Mouse (Mus musculus) left cerebral cortex, postnatal 14 days (tissue): ENCODE measurements around the gene Klrg1. TPM values are rescaled to one million over a fixed set of nuclear protein-coding genes. Genes with fewer than 3 reads are reported as not detected.

Experiments
- DNase-seq, 2 experiments: peaks; one replicate each; pipeline ENCODE4 v3.0.0; 2021 to 2022; ENCODE audit warnings: low spot score in 2 of 2, mixed read lengths in 1 of 2
- intact Hi-C: fragments of 180-260 bp; cut with DNase I; formaldehyde crosslinking; loops from one replicate; pipeline ENCODE4 v1.15.1; 2025
- total RNA-seq, 2 experiments: library from RNA; stranded (reverse); gene quantifications; 2 replicates each; pipeline ENCODE4 v1.2.3; 2021

The Klrg1 gene
- total RNA-seq, 2 experiments from 2014 or later = 0.32 TPM; not detected in 1

DNA sequence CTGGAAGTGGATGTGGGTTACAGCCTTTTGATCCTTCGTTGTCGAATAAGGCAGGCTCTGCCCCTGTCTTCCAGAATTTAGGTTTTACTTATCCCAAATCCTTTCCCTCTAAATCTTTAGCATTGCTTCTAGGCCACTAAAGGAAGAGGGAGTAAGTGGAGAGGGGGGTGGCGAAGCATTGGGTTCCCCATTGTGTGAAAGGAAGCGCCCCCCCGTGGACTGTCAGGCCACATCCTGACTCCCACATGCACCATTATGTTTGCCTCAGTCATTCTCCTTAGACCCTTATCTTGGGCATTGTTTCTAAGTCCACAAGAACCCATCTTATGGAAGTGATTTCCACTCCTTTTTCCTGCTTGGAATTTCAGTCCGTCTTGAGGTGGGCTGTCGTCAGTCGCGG is 12.6 kb upstream of the Klrg1 start:
- intact Hi-C loops = no loop called here
- no peak for DNase-seq

DNA sequence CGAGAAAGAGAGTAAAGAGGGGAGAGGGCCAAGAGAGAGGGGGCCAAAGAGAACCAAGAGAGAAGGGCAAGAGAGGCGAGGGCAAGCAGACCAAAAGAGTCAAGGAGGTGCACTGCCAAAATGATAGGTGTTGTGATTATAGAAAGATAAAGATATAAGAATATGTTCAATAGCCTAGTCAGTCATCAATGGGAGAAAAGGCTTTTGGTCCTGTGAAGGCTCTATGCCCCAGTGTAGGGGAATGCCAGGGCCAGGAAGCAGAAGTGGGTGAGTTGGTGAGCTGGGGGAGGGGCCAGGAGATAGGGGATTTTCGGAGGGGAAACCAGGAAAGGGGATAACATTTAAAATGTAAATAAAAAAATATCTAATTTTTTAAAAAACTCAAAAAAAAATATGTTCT is 11.6 kb upstream of the Klrg1 start:
- no peak for DNase-seq
- intact Hi-C loops = no loop called here

DNA sequence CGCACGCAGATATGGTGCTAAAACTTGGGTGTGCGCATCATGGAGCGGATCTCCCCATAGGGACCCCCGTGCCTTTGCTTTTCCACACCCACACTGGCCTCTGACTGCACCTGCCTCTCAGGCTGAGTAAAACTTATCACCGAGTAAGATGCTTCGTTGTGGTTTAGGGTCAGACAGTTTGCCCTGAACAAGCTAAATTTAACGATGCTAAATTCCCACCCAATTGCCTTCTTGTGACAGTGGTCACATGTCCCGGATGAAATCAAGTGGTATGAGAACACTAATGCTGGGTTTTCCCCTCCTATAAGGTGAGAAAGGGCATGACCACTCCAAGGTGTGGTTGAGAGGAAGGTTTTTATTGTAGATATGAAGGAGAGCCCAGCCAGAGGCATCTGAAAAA is 11.1 kb upstream of the Klrg1 start:
- intact Hi-C loops = no loop called here
- DNase-seq = no peak

DNA sequence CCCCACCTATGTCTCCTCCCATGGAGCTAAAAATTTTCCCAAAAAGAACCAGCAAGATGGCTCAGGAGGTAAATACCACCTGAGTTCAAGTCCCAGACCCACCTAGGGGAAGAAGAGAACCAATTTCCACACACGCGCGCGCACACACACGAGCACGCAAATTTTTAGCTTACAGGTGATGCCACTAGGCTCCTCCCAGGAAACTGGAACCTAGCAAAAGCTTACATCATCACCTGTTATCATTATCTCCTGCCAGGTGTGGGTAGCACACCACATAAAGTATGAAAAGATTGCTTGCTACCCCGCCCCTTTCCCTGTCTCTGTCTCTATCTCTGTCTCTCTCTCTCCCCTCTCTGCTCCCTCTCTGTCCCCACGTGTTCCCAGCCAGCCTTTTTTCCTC is 10.4 kb upstream of the Klrg1 start:
- intact Hi-C loops = no loop called here
- DNase-seq = no peak

DNA sequence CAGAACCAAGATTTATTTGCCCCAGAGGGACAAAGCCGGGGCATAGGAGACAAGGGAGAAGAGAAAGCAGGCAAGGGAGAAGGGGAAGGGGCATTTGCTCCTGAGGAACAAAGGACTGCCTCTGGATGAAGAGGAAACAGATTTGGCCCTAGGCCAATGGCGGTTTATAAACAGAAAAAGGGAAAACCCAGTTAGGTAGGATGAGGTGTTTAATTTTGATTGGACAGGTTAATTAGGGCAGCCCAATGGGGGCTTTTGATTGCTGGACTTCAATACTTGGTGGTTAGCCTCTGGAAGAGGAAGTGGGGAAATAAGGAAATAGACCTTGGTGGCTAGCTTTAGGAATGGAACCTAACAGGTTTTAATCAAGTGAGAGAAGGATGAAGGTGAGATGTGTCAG is 9.5 kb upstream of the Klrg1 start:
- intact Hi-C loops = no loop called here
- DNase-seq = no peak

DNA sequence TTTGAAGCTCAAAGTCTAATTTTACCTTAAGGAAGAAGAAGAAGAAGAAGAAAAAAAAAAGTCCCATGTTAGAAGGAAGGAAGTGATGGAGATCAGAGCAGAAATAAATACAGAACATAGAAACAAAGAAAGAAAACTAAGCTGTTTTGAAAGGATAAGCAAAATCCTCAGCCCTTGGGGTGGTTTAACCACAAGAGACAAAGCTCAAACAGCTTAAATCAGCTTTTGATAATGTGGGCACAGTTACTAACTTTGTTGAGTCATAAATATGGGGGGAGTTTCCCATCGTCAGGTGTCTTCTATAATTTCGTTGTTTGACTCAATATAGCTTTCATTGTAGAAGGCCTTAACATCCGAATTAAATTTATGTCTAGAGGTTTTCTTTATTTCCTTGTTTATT is 9.1 kb upstream of the Klrg1 start:
- intact Hi-C loops = no loop called here
- no peak for DNase-seq

DNA sequence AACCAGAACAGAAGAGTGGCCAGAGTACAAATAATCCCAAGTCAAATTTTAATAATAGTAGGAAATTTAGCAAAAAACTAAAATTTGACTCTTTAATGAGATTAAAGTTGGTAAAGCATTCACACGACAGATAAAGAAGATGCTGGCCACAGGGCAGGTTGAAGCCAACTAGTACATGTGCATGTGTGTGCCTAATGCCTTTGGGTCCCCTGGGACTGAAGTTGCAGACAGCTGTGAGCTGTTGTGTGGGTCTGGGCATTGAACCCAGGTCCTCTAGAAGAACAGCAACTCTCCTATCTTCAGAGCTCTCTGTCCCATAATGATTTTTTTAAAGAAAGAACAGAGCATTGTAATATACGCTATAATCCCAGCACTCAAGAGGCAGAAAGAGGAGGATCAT is 8.6 kb upstream of the Klrg1 start:
- DNase-seq = no peak
- intact Hi-C loops = no loop called here

DNA sequence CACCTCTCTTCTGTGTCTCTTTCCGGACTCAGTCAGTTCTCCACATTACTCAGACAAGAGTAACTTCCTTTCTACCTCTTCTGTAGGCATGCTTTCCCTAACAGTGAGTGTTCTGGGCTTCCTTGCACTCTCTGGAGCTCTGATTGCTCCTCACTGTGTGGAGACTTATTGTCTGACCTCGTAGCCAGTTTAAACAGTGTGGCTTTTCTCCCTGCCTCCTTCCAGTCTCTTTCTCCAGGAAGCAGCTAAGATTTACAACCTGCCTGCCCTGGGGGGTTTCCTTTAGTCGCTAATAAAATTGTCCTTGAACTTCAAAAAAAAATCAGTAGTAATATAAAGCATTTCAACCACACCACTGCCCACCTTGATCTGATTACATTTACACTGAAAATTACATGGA is 7.6 kb upstream of the Klrg1 start:
- no peak for DNase-seq
- intact Hi-C loops = no loop called here

DNA sequence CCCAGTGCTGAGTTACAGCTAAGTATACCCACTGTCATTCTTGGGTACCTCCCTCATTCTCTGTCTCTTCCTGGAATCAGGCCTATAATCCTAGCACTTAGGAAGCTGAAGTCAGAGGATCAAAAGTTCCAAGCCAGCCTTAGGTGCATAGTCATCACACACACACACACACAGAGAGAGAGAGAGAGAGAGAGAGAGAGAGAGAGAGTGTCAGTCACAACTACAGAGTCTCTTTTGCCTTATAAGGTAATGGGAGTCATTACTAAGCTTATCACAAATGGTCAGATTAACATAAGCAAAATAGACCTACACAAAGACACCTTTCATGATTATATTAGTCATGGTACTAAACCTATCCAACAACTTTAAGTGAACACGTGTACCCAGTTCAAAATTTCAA is 6.6 kb upstream of the Klrg1 start:
- intact Hi-C loops = no loop called here
- no peak for DNase-seq

DNA sequence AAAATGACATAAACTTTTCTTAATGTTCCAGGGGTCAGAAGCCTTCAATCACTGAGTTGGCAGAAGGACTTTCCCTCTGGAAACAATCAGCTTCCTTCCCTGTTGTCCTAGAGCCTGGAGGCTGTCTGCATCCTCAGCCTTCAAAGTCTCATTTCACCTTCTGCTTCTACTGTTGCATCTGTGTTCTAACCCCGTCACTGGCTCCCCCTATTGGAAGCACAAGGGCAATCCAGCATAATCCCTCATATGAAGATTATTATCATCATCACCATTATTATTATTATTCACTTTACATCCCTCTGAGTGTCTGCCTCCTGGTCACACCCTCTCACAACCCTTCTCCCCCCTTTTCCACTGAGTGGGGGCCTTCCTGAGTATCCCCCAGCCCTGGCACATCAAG is 5.6 kb upstream of the Klrg1 start:
- intact Hi-C loops = no loop called here
- DNase-seq = no peak

DNA sequence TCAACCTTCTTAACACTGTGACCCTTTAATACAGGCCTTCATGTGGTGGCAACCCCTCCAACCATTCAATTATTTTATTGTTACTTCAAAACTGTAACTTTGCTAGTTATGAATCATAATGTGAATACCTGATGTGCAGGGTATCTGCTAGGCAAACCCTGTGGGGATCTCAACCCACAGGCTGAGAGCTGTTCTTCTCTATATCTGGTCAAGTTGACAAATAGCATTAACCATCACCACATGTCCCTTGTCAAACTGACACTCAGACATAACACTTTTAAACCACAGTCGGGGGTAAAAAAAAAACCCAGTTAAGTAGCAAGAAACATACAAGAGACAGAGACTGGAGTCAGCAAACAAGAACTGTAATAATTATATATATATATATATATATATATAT is 2.1 kb upstream of the Klrg1 start:
- DNase-seq = no peak
- intact Hi-C loops = no loop called here

DNA sequence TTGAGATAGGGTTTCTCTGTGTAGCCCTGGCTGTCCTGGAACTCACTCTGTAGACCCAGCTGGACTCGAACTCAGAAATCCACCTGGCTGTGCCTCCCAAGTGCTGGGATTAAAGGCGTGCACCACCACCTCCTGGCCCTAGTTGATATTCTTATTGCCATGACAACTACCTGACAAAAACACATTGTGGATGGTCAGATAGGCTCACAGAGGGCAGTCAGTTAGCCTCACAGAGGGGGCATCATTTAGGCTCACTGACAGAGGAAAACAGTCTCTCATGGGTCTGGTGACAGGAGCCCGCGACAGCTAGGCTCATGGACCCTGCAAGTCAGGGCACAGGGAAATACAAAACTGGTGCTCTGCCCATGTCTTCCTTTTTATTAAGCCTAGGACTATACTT is 1.6 kb upstream of the Klrg1 start:
- intact Hi-C loops = no loop called here
- no peak for DNase-seq

DNA sequence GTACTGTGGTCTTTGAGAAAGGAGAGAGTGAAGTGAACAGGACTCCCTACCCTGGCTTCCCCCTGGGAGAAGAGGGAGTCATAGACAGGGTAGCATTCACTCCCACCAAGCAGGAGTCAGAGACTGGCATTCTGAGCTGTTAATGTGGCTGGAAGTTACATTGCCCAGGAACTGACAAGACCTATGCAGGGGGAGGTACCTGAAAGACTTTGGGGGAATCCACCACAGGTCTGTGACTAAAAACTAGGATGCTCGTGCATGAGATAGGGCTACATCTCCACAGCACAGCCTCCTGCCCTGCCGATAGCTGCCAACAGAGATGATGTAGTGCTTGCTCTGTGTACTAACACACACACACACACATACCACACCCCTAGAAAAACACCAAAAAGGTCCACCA is 747 bp upstream of the Klrg1 start:
- no peak for DNase-seq
- intact Hi-C loops = no loop called here

DNA sequence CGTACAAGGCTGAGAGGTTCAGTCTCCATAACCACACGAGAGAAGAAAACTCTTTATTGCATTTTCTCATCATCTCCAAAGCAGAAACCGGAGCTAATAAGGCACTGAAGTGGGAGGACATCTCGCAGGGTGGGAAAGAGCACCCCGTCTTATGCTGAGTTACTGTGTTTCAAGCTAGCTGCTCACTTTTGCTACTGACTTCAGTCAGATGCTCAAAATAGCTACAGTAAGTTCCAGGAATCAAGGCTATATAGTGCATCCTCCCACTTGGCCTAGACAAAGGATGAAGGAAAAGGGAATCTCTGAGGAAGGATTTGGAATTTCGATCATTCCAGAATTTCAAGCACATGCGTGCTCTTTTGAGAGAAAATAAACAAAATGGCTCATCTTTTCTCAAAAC is 6.1 kb downstream of the Klrg1 start:
- intact Hi-C loops = no loop called here

DNA sequence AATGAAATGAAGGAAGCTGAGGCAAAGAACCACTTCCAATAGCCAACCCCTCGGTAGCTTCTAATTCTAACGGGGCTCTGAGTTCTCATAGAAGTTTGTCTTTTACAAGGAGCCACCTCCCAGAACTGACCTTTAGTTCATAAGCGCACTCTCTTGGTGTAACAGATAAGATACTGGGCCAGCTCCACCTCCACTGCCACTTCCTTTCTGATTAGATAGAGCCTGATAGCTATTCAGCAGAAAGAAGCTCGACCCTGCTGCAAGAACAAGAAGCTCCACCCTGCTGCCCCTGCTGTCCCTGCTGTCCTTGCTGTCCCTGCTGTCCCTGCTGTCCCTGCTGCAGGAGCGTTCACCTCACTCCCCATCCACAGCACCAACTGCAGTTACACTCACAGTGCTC is 8.1 kb downstream of the Klrg1 start:
- intact Hi-C loops = no loop called here
- DNase-seq = no peak

More for the DNA sequence above, 6.1 kb downstream of the Klrg1 start:
- DNase-seq = no peak

DNA sequence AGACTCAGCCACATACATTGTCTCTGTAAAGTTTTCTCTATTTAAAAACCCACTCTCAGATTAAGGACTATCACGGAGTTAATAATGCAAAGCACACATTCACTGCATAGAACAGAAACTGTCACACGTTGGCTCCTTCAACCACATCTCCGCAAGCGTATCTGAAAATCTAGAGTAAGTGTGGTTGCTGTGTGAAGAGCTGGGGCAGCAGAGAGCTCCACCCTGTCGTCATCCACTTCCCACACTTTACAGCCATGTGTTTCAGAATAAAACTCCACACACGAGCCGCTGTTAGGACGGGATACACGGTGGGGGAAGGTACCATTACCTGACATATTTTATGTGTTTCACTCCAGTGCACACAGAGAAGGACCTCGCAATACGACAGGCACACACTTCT is 12.5 kb downstream of the Klrg1 start:
- peak in 1 of 2 experiments; percentile 12 for DNase-seq
- intact Hi-C loops = no loop called here

DNA sequence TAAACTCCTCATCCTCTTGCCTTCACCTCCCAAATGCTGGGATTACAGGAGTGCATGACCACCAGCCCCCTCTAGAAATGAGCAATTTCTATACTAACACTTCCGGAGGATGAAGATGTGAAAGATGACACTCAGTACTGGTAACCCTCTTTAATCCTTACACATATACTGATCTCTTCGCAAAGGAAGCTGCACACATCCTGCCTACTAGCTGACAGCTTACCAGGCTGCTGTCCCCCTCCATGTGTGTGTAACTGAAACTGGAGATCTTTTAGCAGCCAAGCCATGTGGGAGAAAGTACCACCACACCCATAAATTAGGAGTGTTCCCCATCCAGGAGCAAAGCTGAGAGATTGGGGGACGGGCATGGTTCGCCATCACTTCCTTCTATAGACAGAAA is 13.5 kb downstream of the Klrg1 start:
- no peak for DNase-seq
- intact Hi-C loops = no loop called here

DNA sequence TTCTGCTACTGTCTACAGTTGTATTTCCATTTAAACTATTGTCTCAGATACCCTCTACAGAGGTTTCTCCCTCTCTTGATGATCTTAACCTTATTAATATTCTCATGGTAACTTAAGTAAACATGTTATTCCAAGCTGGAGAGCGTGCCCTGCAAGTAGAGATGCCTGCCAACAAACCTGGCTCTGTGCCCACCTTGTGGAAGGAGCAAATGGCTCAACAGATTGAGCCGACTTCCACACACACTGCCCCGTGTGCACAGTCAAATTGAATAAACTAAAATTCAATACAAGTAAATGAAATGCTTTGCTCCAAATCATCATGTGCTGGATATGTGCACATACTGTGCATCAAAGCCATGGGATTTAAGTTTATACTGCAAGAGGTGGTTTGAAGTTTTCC is 14.1 kb downstream of the Klrg1 start:
- intact Hi-C loops = no loop called here
- DNase-seq = peak; percentile 40 to 44

DNA sequence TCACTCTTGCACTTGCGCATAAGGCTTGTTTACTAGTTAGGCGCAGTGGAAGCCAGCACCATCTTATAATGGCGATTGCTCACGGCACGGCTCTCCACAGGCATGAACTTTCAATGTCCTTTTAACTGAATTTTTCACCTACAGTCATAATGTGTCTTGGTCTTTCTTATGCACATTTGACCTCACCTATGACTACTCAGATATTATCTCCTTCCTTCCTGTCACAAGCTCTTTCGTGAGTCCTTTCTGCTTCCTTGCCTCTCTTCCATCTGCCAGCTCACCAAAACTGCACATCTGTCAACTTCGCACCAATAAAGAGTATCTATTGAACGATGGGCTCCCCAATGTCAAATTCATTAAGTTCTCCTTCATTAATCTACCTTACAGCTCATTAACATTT is 20.1 kb downstream of the Klrg1 start:
- DNase-seq = no peak
- intact Hi-C loops = no loop called here

DNA sequence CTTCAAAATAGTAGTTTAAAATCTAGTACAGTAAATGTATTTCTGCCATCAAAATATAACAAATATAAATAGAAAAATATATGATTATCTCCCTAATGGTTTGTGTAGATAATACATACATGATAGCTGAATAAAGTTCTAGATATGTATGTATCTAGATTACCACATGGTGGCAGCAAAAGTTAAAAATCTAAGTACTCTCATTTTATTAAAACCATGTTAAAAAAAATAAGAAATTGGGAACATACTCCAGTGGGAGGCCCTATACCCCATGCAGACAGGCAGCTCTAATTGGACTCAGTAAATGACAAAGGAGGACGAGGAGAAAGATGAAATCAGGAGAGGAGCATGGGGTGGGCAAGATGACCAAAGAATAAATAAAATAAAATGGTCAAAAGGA is 30.5 kb downstream of the Klrg1 start:
- intact Hi-C loops = no loop called here

DNA sequence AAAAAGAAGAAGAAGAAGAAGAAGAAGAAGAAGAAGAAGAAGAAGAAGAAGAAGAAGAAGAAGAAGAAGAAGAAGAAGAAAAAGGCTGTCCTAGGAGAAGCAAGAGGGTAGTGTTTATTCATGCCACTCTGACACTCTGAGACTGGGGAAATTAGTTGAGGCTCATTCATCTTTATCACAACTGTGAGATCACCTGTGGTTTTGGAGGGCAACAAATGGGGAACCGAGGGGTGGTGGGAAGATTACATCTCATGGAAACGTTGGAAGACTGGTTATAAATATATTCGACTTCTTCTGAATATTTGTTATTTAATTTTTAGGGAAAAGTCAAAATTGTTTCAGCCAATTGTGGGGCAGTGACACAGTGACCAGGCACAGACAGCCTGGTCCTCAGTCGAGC is 32.6 kb downstream of the Klrg1 start:
- intact Hi-C loops = no loop called here
- no peak for DNase-seq

More for the DNA sequence above, 30.5 kb downstream of the Klrg1 start:
- peak in 1 of 2 experiments; percentile 32 for DNase-seq
